ENCODE assay signal across 8 mouse cellular contexts in the genomic region with DNA sequence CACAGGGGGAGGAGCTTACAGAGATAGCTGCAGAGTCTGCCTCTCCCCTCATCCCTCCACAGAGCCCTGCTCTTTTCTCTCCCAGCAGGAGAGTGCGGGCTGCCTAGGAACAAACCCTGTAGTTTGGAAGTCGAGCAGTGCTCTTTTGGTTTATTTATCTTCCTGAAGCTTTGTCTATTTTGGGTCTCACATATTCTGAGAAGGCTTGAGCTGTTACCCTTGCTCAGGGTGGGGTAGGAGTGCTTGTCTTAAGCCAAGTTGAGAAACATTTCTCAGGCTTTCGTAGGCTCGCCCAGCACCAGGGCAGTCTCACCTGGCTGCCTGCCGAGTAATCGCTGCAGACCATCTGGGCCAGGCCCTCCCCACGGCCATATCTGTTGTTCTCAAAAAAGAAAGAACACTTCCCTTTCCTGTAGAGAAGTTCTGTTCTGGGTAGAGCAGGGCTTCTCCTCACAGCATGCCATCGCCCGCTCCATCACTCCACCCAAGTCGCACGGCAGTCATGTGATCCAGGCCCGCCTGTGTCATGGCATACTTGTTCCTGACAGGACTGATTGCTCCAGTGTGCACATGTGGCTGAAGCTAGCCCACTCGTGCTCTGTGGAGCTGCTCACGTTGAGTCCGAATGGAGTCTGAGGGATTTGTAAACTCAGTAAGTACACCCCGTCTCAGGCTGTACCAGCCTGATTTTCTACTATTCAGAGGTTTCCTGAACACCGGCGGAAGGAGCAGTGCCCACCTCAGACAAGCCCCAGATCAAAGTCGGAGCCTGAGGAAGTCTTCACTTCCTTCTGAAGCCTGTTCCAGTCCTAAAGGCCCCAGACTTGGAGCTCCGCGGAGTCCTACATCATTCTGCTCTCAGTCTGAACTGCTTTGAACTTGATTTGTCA. TPM values are rescaled to one million over a fixed set of nuclear protein-coding genes. Genes with fewer than 3 reads are reported as not detected.
DNase-seq lines count a peak whose midpoint lies in the region; ATAC-seq and TF ChIP-seq lines count a peak whose summit lies in the region.

No protein-coding gene starts in this region.

- H3K4me3 ChIP-seq in forebrain, embryonic 14.5 days (ENCODE audit: low read depth, low read length) = no peak overlapping the region
- no peak overlapping the region for H3K4me3 ChIP-seq in forebrain, embryonic 11.5 days (ENCODE audit: low read depth, low read length)
- H3K4me3 ChIP-seq in limb, embryonic 15.5 days = peak overlapping the region; percentile 7; the same call in 1 of the 2 replicates
- H3K4me3 ChIP-seq in midbrain, postnatal 0 days (ENCODE audit: low read depth, low read length) = no peak overlapping the region
- H3K4me3 ChIP-seq in stomach, embryonic 16.5 days (replicated peaks; ENCODE audit: low read length) = peak overlapping the region; percentile 1; the same call in 1 of the 2 replicates

- no peak for TF ChIP-seq CTCF in midbrain, postnatal 0 days (IDR thresholded peaks at IDR 0.05)

- no peak overlapping the region for H3K27ac ChIP-seq in forebrain, embryonic 14.5 days (ENCODE audit: low read depth, low read length)
- no peak overlapping the region for H3K27ac ChIP-seq in forebrain, embryonic 11.5 days (ENCODE audit: low read depth, low read length)
- no peak overlapping the region for H3K27ac ChIP-seq in limb, embryonic 15.5 days
- H3K27ac ChIP-seq in midbrain, postnatal 0 days (ENCODE audit: low read depth, low read length) = no peak overlapping the region
- H3K27ac ChIP-seq in stomach, embryonic 16.5 days (ENCODE audit: low read length) = peak overlapping the region; percentile 15; the same call in 1 of the 2 replicates

- no peaks in the 10 kb centered on the region for H3K27me3 ChIP-seq in forebrain, embryonic 14.5 days (replicated peaks; ENCODE audit: control insufficient read depth, insufficient read depth, low read length)
- H3K27me3 ChIP-seq in forebrain, embryonic 11.5 days (ENCODE audit: control insufficient read depth, insufficient read depth, low read length) = no peaks in the 10 kb centered on the region
- no peaks in the 10 kb centered on the region for H3K27me3 ChIP-seq in limb, embryonic 15.5 days
- no peaks in the 10 kb centered on the region for H3K27me3 ChIP-seq in midbrain, postnatal 0 days (ENCODE audit: insufficient read depth, low read length)
- H3K27me3 ChIP-seq in stomach, embryonic 16.5 days (ENCODE audit: control insufficient read depth, insufficient read depth, low read length) = no peaks in the 10 kb centered on the region

- H3K36me3 ChIP-seq in forebrain, embryonic 14.5 days (ENCODE audit: control insufficient read depth, insufficient read depth, low read length) = no peaks in the 10 kb centered on the region
- no peaks in the 10 kb centered on the region for H3K36me3 ChIP-seq in forebrain, embryonic 11.5 days (ENCODE audit: control insufficient read depth, insufficient read depth, low read length)
- no peaks in the 10 kb centered on the region for H3K36me3 ChIP-seq in limb, embryonic 15.5 days
- no peaks in the 10 kb centered on the region for H3K36me3 ChIP-seq in midbrain, postnatal 0 days (ENCODE audit: insufficient read depth, low read length)
- H3K36me3 ChIP-seq in stomach, embryonic 16.5 days (ENCODE audit: control insufficient read depth, insufficient read depth, low read length) = no peaks in the 10 kb centered on the region

- no peaks in the 10 kb centered on the region for H3K4me1 ChIP-seq in forebrain, embryonic 14.5 days (ENCODE audit: control insufficient read depth, insufficient read depth, low read length)
- H3K4me1 ChIP-seq in forebrain, embryonic 11.5 days (replicated peaks; ENCODE audit: control insufficient read depth, insufficient read depth, low read length) = no peaks in the 10 kb centered on the region
- peaks cover 7% of the 10 kb centered on the region; the same call in 1 of the 2 replicates for H3K4me1 ChIP-seq in limb, embryonic 15.5 days
- no peaks in the 10 kb centered on the region for H3K4me1 ChIP-seq in midbrain, postnatal 0 days (ENCODE audit: insufficient read depth, low read length)
- H3K4me1 ChIP-seq in stomach, embryonic 16.5 days (ENCODE audit: control insufficient read depth, insufficient read depth, low read length) = peaks cover 3% of the 10 kb centered on the region; the same call in 1 of the 2 replicates

- no peaks in the 10 kb centered on the region for H3K9me3 ChIP-seq in forebrain, embryonic 14.5 days (replicated peaks; ENCODE audit: control insufficient read depth, low read length)
- H3K9me3 ChIP-seq in forebrain, embryonic 11.5 days (ENCODE audit: control insufficient read depth, low read length) = no peaks in the 10 kb centered on the region
- H3K9me3 ChIP-seq in limb, embryonic 15.5 days = no peaks in the 10 kb centered on the region
- no peaks in the 10 kb centered on the region for H3K9me3 ChIP-seq in midbrain, postnatal 0 days (ENCODE audit: low read length)
- no peaks in the 10 kb centered on the region for H3K9me3 ChIP-seq in stomach, embryonic 16.5 days (replicated peaks; ENCODE audit: control insufficient read depth, low read length)

- peak; percentile 32 for ATAC-seq in forebrain, embryonic 14.5 days
- no peak for ATAC-seq in forebrain, embryonic 11.5 days (replicated peaks; ENCODE audit: low FRiP score)
- ATAC-seq in limb, embryonic 15.5 days (ENCODE audit: insufficient number of reproducible peaks, low FRiP score, low TSS enrichment, low read depth) = peak; percentile 40; the same call in 1 of the 2 replicates
- ATAC-seq in midbrain, postnatal 0 days (ENCODE audit: low FRiP score) = 0 out of 2 replicates have a peak, but pooled peaks have one; percentile 34
- peak; percentile 57 for ATAC-seq in stomach, embryonic 16.5 days (ENCODE audit: insufficient read depth, low FRiP score)

- 70% methylated on average over 21 of the region's 21 CpGs for WGBS in forebrain, embryonic 14.5 days
- 72% methylated on average over 21 of the region's 21 CpGs for WGBS in forebrain, embryonic 11.5 days
- 45% methylated on average over 21 of the region's 21 CpGs for WGBS in limb, embryonic 15.5 days
- WGBS in midbrain, postnatal 0 days = 60% methylated on average over 21 of the region's 21 CpGs
- 34% methylated on average over 21 of the region's 21 CpGs for WGBS in stomach, embryonic 16.5 days

- H3K4me2 ChIP-seq in forebrain, embryonic 14.5 days (ENCODE audit: low read length) = no peak overlapping the region
- no peak overlapping the region for H3K4me2 ChIP-seq in forebrain, embryonic 11.5 days (ENCODE audit: low read depth, low read length, severe bottlenecking)
- H3K4me2 ChIP-seq in limb, embryonic 15.5 days = peak overlapping the region; percentile 33; the same call in 1 of the 2 replicates
- H3K4me2 ChIP-seq in midbrain, postnatal 0 days (ENCODE audit: low read depth, low read length, poor library complexity, severe bottlenecking) = no peak overlapping the region; the same call in 1 of the 2 replicates
- peak overlapping the region; percentile 30 for H3K4me2 ChIP-seq in stomach, embryonic 16.5 days (ENCODE audit: low read depth, low read length)

- DNase-seq in forebrain, embryonic 14.5 days (ENCODE audit: low spot score) = no peak
- no peak for DNase-seq in forebrain, embryonic 11.5 days (ENCODE audit: low spot score)
- DNase-seq in cerebellum, adult 11-12 months = peak; percentile 73
- DNase-seq in heart, adult 18-20 months = peak; percentile 75 to 81
- peak; percentile 46 for DNase-seq in kidney, adult 11 months
- no peak for DNase-seq in midbrain, postnatal 0 days (ENCODE audit: low spot score)

- no peak overlapping the region for H3K9ac ChIP-seq in forebrain, embryonic 14.5 days (ENCODE audit: low read length)
- H3K9ac ChIP-seq in forebrain, embryonic 11.5 days (ENCODE audit: low read length) = no peak overlapping the region
- no peak overlapping the region for H3K9ac ChIP-seq in limb, embryonic 15.5 days
- no peak overlapping the region for H3K9ac ChIP-seq in midbrain, postnatal 0 days (replicated peaks; ENCODE audit: low read length, poor library complexity, severe bottlenecking)
- no peak overlapping the region for H3K9ac ChIP-seq in stomach, embryonic 16.5 days (ENCODE audit: low read length)

RNA-seq across cellular contexts. Expression of a gene that starts 35.5 kb away (rescaled TPM):
- polyA plus RNA-seq in forebrain, embryonic 14.5 days (2014; fragmentation: Nextera tagmentation; extraction: Ambion mirVana) = 2.1 and 3.2 TPM in 2 replicates
- polyA plus RNA-seq in forebrain, embryonic 11.5 days (2014; fragmentation: Nextera tagmentation; extraction: Ambion mirVana) = 3.5 and 3.9 TPM in 2 replicates
- total RNA-seq in heart, adult 18-20 months (2021) = not detected
- polyA plus RNA-seq in limb, embryonic 15.5 days (2015; fragmentation: Nextera tagmentation; extraction: Ambion mirVana) = 1.2 TPM in 2 replicates
- total RNA-seq in midbrain, postnatal 0 days (2014; rRNA removed) = 0.71 and 1.3 TPM in 2 replicates
- 2.2 and 2.4 TPM in 2 replicates for polyA plus RNA-seq in midbrain, postnatal 0 days (2015; fragmentation: Nextera tagmentation; extraction: Ambion mirVana)
- polyA plus RNA-seq in stomach, embryonic 16.5 days (2015; fragmentation: Nextera tagmentation; extraction: Ambion mirVana) = 2.2 and 2.3 TPM in 2 replicates

RNA-seq across cellular contexts. Expression of a gene that starts 50.5 kb away (rescaled TPM):
- 0.52 and 0.70 TPM in 2 replicates for polyA plus RNA-seq in forebrain, embryonic 14.5 days (2014; fragmentation: Nextera tagmentation; extraction: Ambion mirVana)
- polyA plus RNA-seq in forebrain, embryonic 11.5 days (2014; fragmentation: Nextera tagmentation; extraction: Ambion mirVana) = 0.32 and 0.56 TPM in 2 replicates
- 10 to 100 TPM; 25.4 to 31.1 TPM for total RNA-seq in heart, adult 18-20 months (2021)
- polyA plus RNA-seq in limb, embryonic 15.5 days (2015; fragmentation: Nextera tagmentation; extraction: Ambion mirVana) = 0.57 and 0.61 TPM in 2 replicates
- total RNA-seq in midbrain, postnatal 0 days (2014; rRNA removed) = 0.99 and 1.6 TPM in 2 replicates
- polyA plus RNA-seq in midbrain, postnatal 0 days (2015; fragmentation: Nextera tagmentation; extraction: Ambion mirVana) = 0.80 and 1.1 TPM in 2 replicates
- polyA plus RNA-seq in stomach, embryonic 16.5 days (2015; fragmentation: Nextera tagmentation; extraction: Ambion mirVana) = 0.46 and 0.69 TPM in 2 replicates

Comparison
In these comparisons a context has a peak if more than half of its experiments do, and no peak if none do; other contexts are left out.
1. DNase-seq: peak in cerebellum, adult 11-12 months (single experiment), heart, adult 18-20 months (2 of 2) and kidney, adult 11 months (single experiment); none in forebrain, embryonic 14.5 days (single experiment), forebrain, embryonic 11.5 days (single experiment) and midbrain, postnatal 0 days (single experiment).
2. H3K4me2 ChIP-seq: peak in limb, embryonic 15.5 days (single experiment) and stomach, embryonic 16.5 days (single experiment); none in forebrain, embryonic 14.5 days (single experiment), forebrain, embryonic 11.5 days (single experiment) and midbrain, postnatal 0 days (single experiment).
3. H3K4me3 ChIP-seq: peak in limb, embryonic 15.5 days (single experiment) and stomach, embryonic 16.5 days (single experiment); none in forebrain, embryonic 14.5 days (single experiment), forebrain, embryonic 11.5 days (single experiment) and midbrain, postnatal 0 days (single experiment).